16 mouse cellular contexts compared by ENCODE assay signal in the genomic region with DNA sequence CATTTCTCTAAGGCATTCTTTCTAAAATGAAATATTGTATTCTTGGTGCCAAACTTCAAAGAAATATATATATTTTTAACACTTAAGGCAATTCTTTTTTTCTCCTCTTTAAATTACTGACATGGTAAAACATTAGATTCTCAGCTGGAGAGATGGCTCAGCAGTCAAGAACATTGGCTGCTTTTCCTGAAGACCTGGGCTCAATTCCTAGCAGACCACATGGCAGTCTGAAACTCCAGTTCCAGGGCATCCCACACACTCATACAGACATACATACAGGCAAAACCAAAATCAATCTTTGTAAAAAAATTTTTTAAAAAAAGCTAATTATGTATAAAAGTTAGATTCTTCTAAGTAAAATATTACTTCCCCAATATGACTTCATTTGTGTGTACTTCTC. TPM values are rescaled to one million over a fixed set of nuclear protein-coding genes. Genes with fewer than 3 reads are reported as not detected.
DNase-seq lines count a peak whose midpoint lies in the region; ATAC-seq lines count a peak whose summit lies in the region.
"Had no signal": no experiment of that assay in that cellular context is flagged by ENCODE, and none has a peak within 500 bp of the region (broad histone marks: within the 10 kb centered on the region; RNA-seq: fewer than 3 reads in every experiment).

No protein-coding gene starts in this region.

- ATAC-seq in frontal cortex, adult (ENCODE audit: low TSS enrichment), result peak; percentile 62; the same call in 1 of the 2 replicates
- ATAC-seq in common myeloid progenitor, adult 5-6 weeks (replicated peaks; ENCODE audit: low read depth, poor library complexity, severe bottlenecking), result peak; percentile 56; the same call in 1 of the 2 replicates
- ATAC-seq: forebrain, embryonic 14.5 days; forebrain, embryonic 16.5 days had no signal

- DNase-seq in frontal cortex, postnatal 25 days (ENCODE audit: low spot score in 2 of 2), result no peak
- DNase-seq in brain, adult 2 months (ENCODE audit: low read depth, low spot score), result peak; percentile 77
- no peak for DNase-seq in lung, postnatal 10 days
- DNase-seq: adrenal gland, adult 2 months; adrenal gland, postnatal 10 days; adrenal gland, postnatal 25 days; cerebellum, adult 18-20 months; cerebellum, adult 8-10 months; embryo, embryonic 11 days had no signal

RNA-seq across cellular contexts. Expression of gene Rgs7bp, which starts 22.8 kb away (rescaled TPM):
- 1.7 and 3.0 TPM in 2 replicates for total RNA-seq in common myeloid progenitor, adult 5-6 weeks (2017)
- total RNA-seq: MEL had no signal

RNA-seq across cellular contexts. Expression of gene 4933425L06Rik, which starts 50.0 kb away (rescaled TPM):
- not detected in 2 replicates for total RNA-seq in common myeloid progenitor, adult 5-6 weeks (2017)
- total RNA-seq: adrenal gland, adult 2 months; adrenal gland, postnatal 10 days; adrenal gland, postnatal 25 days; adrenal gland, postnatal 4 days; ES-E14; MEL had no signal
